Mouse (Mus musculus): ENCODE data around the gene Sgsm2.

- TF ChIP-seq CTCF (IDR thresholded peaks at IDR 0.05; ENCODE audit: low read depth): no peak
- TF ChIP-seq EP300 (IDR thresholded peaks at IDR 0.05; ENCODE audit: low read depth): no peak
Measured at GRCm38 (mm10) chr11:74869603-74870002, 27.3 kb downstream of the Sgsm2 start.

Measured in heart, postnatal 0 days (tissue).